Mouse (Mus musculus): ENCODE data around the gene Tpcn1. TPM values are rescaled to one million over a fixed set of nuclear protein-coding genes. Genes with fewer than 3 reads are reported as not detected.

Gene Tpcn1
- total and polyA plus RNA-seq, 2 experiments, result 7.6 to 51.9 TPM

DNA sequence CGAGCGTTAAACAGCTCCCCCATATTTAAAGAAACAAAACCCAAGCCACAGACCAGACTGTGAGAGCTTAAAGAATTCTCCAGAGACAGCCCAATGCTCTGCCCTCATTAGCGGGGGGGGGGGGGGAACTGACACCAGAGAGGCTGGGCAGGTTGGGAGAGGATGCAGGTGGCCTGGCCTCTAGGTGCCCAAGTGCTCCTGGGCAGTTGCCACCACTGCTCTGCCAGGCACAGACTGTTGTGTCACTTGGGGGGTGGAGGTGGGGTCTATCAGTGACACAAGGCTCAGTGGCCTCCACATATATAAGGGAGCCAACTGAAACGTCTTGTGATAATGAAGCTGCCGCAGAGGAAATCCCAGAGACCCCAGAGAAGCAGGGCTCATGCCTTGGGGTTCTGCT, 51.8 kb downstream of the Tpcn1 start:
- H3K27me3 ChIP-seq (ENCODE audit: control insufficient read depth, insufficient read depth, low read length), result no peaks in the 10 kb centered on the region
- peaks cover 7% of the 10 kb centered on the region for H3K4me1 ChIP-seq (ENCODE audit: control insufficient read depth, insufficient read depth, low read length)
- no peak overlapping the region for H3K27ac ChIP-seq (replicated peaks; ENCODE audit: insufficient read depth, low read depth, low read length)
- no peak for TF ChIP-seq POLR2A (IDR thresholded peaks at IDR 0.05; ENCODE audit: extremely low read depth, insufficient read depth, low read length)
- TF ChIP-seq CTCF (IDR thresholded peaks at IDR 0.05; ENCODE audit: low read depth, low read length), result no peak
- no peak overlapping the region for H3K4me3 ChIP-seq (ENCODE audit: insufficient read depth, low read depth, low read length)
- H3K79me2 ChIP-seq (ENCODE audit: control insufficient read depth, insufficient read depth, low read length), result no peaks in the 10 kb centered on the region
- 83% methylated on average over 5 of the region's 5 CpGs for WGBS
- no peak overlapping the region for H3K9ac ChIP-seq (ENCODE audit: low read depth, low read length)
- no peak for DNase-seq (ENCODE audit: extremely low read depth, low read depth, low spot score)
- H3K36me3 ChIP-seq (ENCODE audit: control insufficient read depth, insufficient read depth, low read length), result peaks cover 16% of the 10 kb centered on the region

- 84% methylated on average over 13 of the region's 13 CpGs for WGBS
- Histone ChIP-seq H3K27me3 (ENCODE audit: control insufficient read depth, insufficient read depth, low read length) (no peaks in the 10 kb centered on the region), H3K27ac (replicated peaks; ENCODE audit: insufficient read depth, low read depth, low read length) (no peak overlapping the region), H3K9ac (ENCODE audit: low read depth, low read length) (no peak overlapping the region), H3K4me1 (ENCODE audit: control insufficient read depth, insufficient read depth, low read length) (peaks cover 12% of the 10 kb centered on the region), H3K36me3 (ENCODE audit: control insufficient read depth, insufficient read depth, low read length) (peaks cover 14% of the 10 kb centered on the region), H3K79me2 (ENCODE audit: control insufficient read depth, insufficient read depth, low read length) (no peaks in the 10 kb centered on the region), H3K4me3 (ENCODE audit: insufficient read depth, low read depth, low read length) (no peak overlapping the region)
- DNase-seq (ENCODE audit: extremely low read depth, low read depth, low spot score), result no peak
- TF ChIP-seq CTCF (IDR thresholded peaks at IDR 0.05; ENCODE audit: low read depth, low read length), result no peak
- TF ChIP-seq POLR2A (IDR thresholded peaks at IDR 0.05; ENCODE audit: extremely low read depth, insufficient read depth, low read length), result no peak
Measured at GRCm38 (mm10) chr5:120536046-120536445, 52.4 kb downstream of the Tpcn1 start.

DNA sequence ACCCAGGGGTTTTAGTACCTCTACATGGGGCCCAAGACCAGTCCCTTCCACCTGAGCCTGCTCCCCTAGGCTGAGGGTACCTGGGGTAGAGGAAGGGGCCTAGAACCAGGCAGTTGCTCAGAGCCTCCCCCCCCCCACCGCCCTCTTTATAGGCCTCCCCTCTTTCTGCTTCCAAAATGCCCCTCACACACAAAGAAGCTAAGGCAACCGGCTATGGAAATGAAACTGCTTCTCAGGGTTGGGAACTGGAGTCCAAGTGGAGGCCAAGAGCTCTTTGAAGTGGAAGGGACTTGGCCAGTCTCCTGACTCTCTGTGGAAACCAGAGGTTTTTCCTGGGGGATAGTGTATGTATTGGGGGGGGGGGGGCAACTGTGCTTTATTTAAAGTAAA, 53.8 kb downstream of the Tpcn1 start:
- H3K9ac ChIP-seq (ENCODE audit: low read depth, low read length), result no peak overlapping the region
- no peak overlapping the region for H3K27ac ChIP-seq (replicated peaks; ENCODE audit: insufficient read depth, low read depth, low read length)
- H3K4me1 ChIP-seq (ENCODE audit: control insufficient read depth, insufficient read depth, low read length), result peaks cover 15% of the 10 kb centered on the region
- H3K79me2 ChIP-seq (ENCODE audit: control insufficient read depth, insufficient read depth, low read length), result no peaks in the 10 kb centered on the region
- H3K27me3 ChIP-seq (ENCODE audit: control insufficient read depth, insufficient read depth, low read length), result no peaks in the 10 kb centered on the region
- 73% methylated on average over 2 of the region's 2 CpGs for WGBS
- H3K36me3 ChIP-seq (ENCODE audit: control insufficient read depth, insufficient read depth, low read length), result peaks cover 12% of the 10 kb centered on the region; the same call in 1 of the 2 replicates
- no peak overlapping the region for H3K4me3 ChIP-seq (ENCODE audit: insufficient read depth, low read depth, low read length)
- DNase-seq (ENCODE audit: extremely low read depth, low read depth, low spot score), result no peak
- no peak for TF ChIP-seq CTCF (IDR thresholded peaks at IDR 0.05; ENCODE audit: low read depth, low read length)

DNA sequence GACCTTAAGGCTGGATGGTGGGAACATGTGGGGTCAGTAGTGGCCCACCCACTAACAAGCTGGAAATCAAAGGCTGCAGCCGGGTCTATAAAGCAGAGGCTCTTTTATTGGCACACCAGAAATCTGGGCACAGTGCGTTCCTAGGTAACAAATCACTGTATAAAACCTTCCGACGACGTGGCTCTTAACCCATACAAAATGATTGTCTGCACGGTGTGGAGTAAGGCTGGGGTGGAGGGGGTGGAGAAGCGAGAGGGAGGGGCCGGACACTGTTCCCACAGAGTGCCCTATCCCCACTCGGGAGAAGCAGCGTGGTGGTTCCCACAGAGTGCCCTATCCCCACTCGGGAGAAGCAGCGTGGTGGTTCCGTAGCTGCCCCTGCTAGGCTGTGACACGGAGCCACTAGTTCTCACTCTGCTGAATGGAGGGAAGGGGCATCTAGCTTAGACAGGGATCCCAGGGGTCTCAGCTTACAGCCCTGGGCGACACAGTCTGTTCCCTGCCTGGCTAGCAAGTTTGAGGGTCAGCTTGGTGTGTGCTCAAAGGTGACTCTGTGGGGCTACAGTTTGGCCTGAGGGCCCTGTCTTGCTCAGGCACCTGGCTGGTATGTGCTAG, 54.3 kb downstream of the Tpcn1 start:
- no peak for TF ChIP-seq CTCF (IDR thresholded peaks at IDR 0.05; ENCODE audit: low read depth, low read length)
- no peak for TF ChIP-seq POLR2A (IDR thresholded peaks at IDR 0.05; ENCODE audit: extremely low read depth, insufficient read depth, low read length)
- Histone ChIP-seq H3K4me1 (ENCODE audit: control insufficient read depth, insufficient read depth, low read length) (peaks cover 15% of the 10 kb centered on the region), H3K27ac (replicated peaks; ENCODE audit: insufficient read depth, low read depth, low read length) (no peak overlapping the region), H3K9ac (ENCODE audit: low read depth, low read length) (no peak overlapping the region), H3K36me3 (ENCODE audit: control insufficient read depth, insufficient read depth, low read length) (peaks cover 11% of the 10 kb centered on the region; the same call in 1 of the 2 replicates), H3K27me3 (ENCODE audit: control insufficient read depth, insufficient read depth, low read length) (no peaks in the 10 kb centered on the region), H3K4me3 (ENCODE audit: insufficient read depth, low read depth, low read length) (no peak overlapping the region), H3K79me2 (ENCODE audit: control insufficient read depth, insufficient read depth, low read length) (no peaks in the 10 kb centered on the region)
- no peak for DNase-seq (ENCODE audit: extremely low read depth, low read depth, low spot score)
- WGBS, result 84% methylated on average over 15 of the region's 15 CpGs

DNA sequence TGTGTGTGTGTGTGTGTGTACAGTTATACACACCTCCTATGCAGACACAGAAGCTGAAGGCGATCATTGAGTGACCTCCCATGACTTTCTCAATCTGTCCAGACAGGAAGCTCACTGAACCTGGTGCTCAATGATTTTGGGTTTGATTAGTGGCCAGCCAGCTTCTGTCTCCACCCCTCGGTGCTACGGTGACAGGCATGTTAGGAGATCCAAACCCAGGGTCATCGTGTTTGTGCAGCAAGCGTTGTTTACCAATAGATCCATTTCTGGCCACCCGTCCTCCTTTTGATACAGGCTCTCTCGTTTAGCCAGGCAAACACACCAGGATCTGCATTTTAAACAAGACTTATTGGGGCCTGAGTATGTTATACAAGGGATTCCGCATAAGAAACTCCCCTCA, 56.8 kb downstream of the Tpcn1 start:
- WGBS, result 25% methylated on average over 8 of the region's 8 CpGs
- peaks cover 15% of the 10 kb centered on the region; the same call in 1 of the 2 replicates for H3K36me3 ChIP-seq (ENCODE audit: control insufficient read depth, insufficient read depth, low read length)
- TF ChIP-seq POLR2A (IDR thresholded peaks at IDR 0.05; ENCODE audit: extremely low read depth, insufficient read depth, low read length), result no peak
- no peak for TF ChIP-seq CTCF (IDR thresholded peaks at IDR 0.05; ENCODE audit: low read depth, low read length)

DNA sequence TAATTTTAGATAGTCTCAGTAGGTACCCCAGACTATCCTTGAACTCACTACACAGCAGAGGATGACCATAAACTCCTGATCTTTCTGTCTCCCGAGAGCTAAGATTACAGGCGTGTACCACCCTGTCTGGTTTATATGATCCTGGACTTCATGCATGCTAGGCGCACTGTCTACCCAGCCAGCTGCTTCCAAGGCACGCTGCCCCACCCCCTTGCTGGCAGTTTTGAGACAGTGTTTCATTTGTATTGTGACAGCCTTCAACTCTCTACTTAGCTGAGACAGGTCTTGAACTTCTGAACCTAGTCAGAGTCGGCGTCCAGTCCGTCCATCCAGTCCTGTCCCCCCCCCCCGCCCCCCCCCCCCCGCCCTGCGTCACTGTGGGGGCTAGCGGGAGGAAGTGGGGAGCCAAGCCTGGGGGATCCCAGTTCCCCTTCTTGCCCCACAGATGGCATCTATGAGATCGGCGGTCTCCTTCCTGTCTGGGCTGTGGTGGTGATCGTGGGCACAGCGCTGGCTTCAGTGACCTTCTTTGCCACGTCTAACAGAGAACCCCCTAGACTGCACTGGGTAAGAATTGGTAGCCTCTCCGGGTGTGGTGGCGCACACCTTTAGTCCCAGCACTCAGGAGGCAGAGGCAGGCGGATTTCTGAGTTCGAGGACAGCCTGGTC, 61.0 kb downstream of the Tpcn1 start:
- no peak for TF ChIP-seq CTCF (IDR thresholded peaks at IDR 0.05; ENCODE audit: low read depth, low read length)
- TF ChIP-seq POLR2A (IDR thresholded peaks at IDR 0.05; ENCODE audit: extremely low read depth, insufficient read depth, low read length), result no peak
- H3K36me3 ChIP-seq (ENCODE audit: control insufficient read depth, insufficient read depth, low read length), result peaks cover 33% of the 10 kb centered on the region
- no peaks in the 10 kb centered on the region for H3K27me3 ChIP-seq (ENCODE audit: control insufficient read depth, insufficient read depth, low read length)
- H3K4me1 ChIP-seq (ENCODE audit: control insufficient read depth, insufficient read depth, low read length), result peaks cover 13% of the 10 kb centered on the region
- H3K4me3 ChIP-seq (ENCODE audit: insufficient read depth, low read depth, low read length), result no peak overlapping the region
- no peak for DNase-seq (ENCODE audit: extremely low read depth, low read depth, low spot score)
- H3K79me2 ChIP-seq (ENCODE audit: control insufficient read depth, insufficient read depth, low read length), result no peaks in the 10 kb centered on the region
- H3K9ac ChIP-seq (ENCODE audit: low read depth, low read length), result no peak overlapping the region
- 84% methylated on average over 17 of the region's 20 CpGs for WGBS
- H3K27ac ChIP-seq (replicated peaks; ENCODE audit: insufficient read depth, low read depth, low read length), result no peak overlapping the region

More for the DNA sequence above, 56.8 kb downstream of the Tpcn1 start:
- DNase-seq (ENCODE audit: extremely low read depth, low read depth, low spot score), result peak; percentile 94
- Histone ChIP-seq H3K4me3 (ENCODE audit: insufficient read depth, low read depth, low read length) (no peak overlapping the region), H3K27ac (replicated peaks; ENCODE audit: insufficient read depth, low read depth, low read length) (peak overlapping the region; percentile 46), H3K27me3 (ENCODE audit: control insufficient read depth, insufficient read depth, low read length) (no peaks in the 10 kb centered on the region), H3K4me1 (ENCODE audit: control insufficient read depth, insufficient read depth, low read length) (peaks cover 15% of the 10 kb centered on the region), H3K9ac (ENCODE audit: low read depth, low read length) (no peak overlapping the region), H3K79me2 (ENCODE audit: control insufficient read depth, insufficient read depth, low read length) (no peaks in the 10 kb centered on the region)
